Mouse (Mus musculus) liver, embryonic 15.5 days (tissue): ENCODE measurements around the gene Dgkg. TPM values are rescaled to one million over a fixed set of nuclear protein-coding genes. Genes with fewer than 3 reads are reported as not detected.
A peak's percentile ranks its signal among the peaks of the same experiment; 100 is the strongest.

Source experiments
- ATAC-seq: fragments of 200-750 bp; cut with Nextera tagmentation; 2 replicates; pipeline ENCODE4 v1.8.0; 2017; ENCODE audit warnings: moderate number of reproducible peaks, mild to moderate bottlenecking, moderate library complexity; ENCODE audit not compliant: insufficient read depth
- H3K27ac ChIP-seq: fragments of 300-500 bp; sonication (generic); replicated peaks from 2 replicates; pipeline ENCODE4 v1.5.1; 2015; ENCODE audit warnings: mild to moderate bottlenecking, inconsistent platforms
- H3K27me3 ChIP-seq: fragments of 300-500 bp; sonication (generic); 2 replicates; pipeline ENCODE4 v1.6.1; 2015; ENCODE audit warnings: mild to moderate bottlenecking, inconsistent platforms
- H3K36me3 ChIP-seq: fragments of 300-500 bp; sonication (generic); replicated peaks from 2 replicates; pipeline ENCODE4 v1.6.1; 2015; ENCODE audit warnings: moderate library complexity, mild to moderate bottlenecking, inconsistent platforms
- H3K4me1 ChIP-seq: fragments of 300-500 bp; sonication (generic); replicated peaks from 2 replicates; pipeline ENCODE4 v1.6.1; 2015; ENCODE audit warnings: inconsistent platforms
- H3K4me2 ChIP-seq: fragments of 300-500 bp; sonication (generic); 2 replicates; pipeline ENCODE4 v1.6.1; 2015; ENCODE audit warnings: moderate library complexity, mild to moderate bottlenecking, inconsistent platforms
- H3K4me3 ChIP-seq: fragments of 300-500 bp; sonication (generic); replicated peaks from 2 replicates; pipeline ENCODE4 v1.5.1; 2015; ENCODE audit warnings: mild to moderate bottlenecking, inconsistent platforms
- H3K9ac ChIP-seq: fragments of 300-500 bp; sonication (generic); 2 replicates; pipeline ENCODE4 v1.6.1; 2015; ENCODE audit warnings: moderate library complexity, mild to moderate bottlenecking, inconsistent platforms
- H3K9me3 ChIP-seq: fragments of 300-500 bp; sonication (generic); replicated peaks from 2 replicates; pipeline ENCODE4 v1.6.1; 2016; ENCODE audit warnings: inconsistent platforms
- WGBS: fragments of 180-500 bp; shearing (Covaris S2); methylation state at CpG from one replicate; pipeline ENCODE4 v1.1.7; 2015; ENCODE audit warnings: mixed read lengths; ENCODE audit not compliant: insufficient replicate concordance; 5-methylcytosine and 5-hydroxymethylcytosine counted together
- polyA plus RNA-seq: library from polyadenylated mRNA; unstranded; fragments of >200 nt; fragmentation: Nextera tagmentation; extraction: Ambion mirVana; gene quantifications from 2 replicates; pipeline ENCODE4 v1.2.1, GENCODE M21; 2015

Gene Dgkg
- polyA plus RNA-seq, 1 experiment from 2014 or later, result 1.3 TPM

DNA sequence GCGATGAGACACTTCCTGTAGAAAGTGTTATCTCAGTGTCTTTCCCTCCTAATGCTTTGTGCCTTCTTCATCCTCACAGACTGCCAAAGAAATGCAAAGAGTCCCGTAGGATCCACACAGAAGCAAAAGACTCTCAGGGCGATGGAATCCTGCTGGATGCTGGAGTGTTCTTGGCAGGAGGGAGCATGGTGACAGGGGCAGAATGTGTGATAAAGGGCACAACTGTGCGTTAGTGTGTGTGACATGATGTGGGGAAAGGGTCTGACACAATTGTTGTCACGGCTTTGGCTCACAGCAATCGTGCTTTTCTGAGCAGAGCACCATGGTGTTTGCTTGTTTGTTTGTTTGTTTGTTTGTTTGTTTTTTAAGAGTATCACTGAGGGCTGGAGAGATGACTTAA is 208.9 kb downstream of the Dgkg start:
- Histone ChIP-seq H3K4me1 (no peaks in the 10 kb centered on the region), H3K4me3 (no peak overlapping the region), H3K36me3 (no peaks in the 10 kb centered on the region), H3K9me3 (no peaks in the 10 kb centered on the region), H3K27ac (no peak overlapping the region), H3K9ac (no peak overlapping the region), H3K27me3 (no peaks in the 10 kb centered on the region; the same call in 1 of the 2 replicates), H3K4me2 (no peak overlapping the region)
- WGBS, result 59% methylated on average over 6 of the region's 6 CpGs
- no peak for ATAC-seq

DNA sequence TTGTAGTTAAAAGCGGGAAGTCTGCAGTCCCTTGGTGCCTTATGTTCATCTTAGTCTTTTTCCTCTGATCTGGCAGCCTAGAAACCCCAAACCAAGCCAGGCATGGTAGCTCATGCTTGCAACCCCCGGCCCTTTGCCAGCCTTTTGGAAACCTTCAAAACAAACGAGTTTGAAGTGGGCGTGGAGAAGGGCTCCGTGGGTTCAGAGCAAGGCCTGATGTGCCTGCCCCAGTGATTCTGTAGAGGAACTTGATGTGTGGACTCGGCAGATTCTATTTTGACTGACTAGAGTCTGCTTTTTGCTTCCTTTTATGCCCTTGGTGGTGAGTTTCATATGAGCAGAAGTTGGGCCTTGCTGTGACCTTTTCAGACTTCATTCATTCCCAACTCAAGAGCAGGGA is 212.2 kb downstream of the Dgkg start:
- no peak overlapping the region for H3K4me3 ChIP-seq
- peaks cover 11% of the 10 kb centered on the region for H3K4me1 ChIP-seq
- WGBS, result 27% methylated on average over 6 of the region's 6 CpGs

GRCm38 (mm10) chr16:22442202-22442601 is 214.8 kb downstream of the Dgkg start:
- ATAC-seq, result no peak
- peaks cover 29% of the 10 kb centered on the region for H3K4me1 ChIP-seq
- H3K27ac ChIP-seq, result no peak overlapping the region
- H3K9ac ChIP-seq, result no peak overlapping the region
- no peak overlapping the region for H3K4me2 ChIP-seq
- WGBS, result 71% methylated on average over 7 of the region's 7 CpGs
- no peaks in the 10 kb centered on the region for H3K9me3 ChIP-seq
- peaks cover 52% of the 10 kb centered on the region for H3K27me3 ChIP-seq
- H3K4me3 ChIP-seq, result no peak overlapping the region
- no peaks in the 10 kb centered on the region for H3K36me3 ChIP-seq

More for the DNA sequence above, 212.2 kb downstream of the Dgkg start:
- H3K36me3 ChIP-seq, result no peaks in the 10 kb centered on the region
- no peak overlapping the region for H3K4me2 ChIP-seq
- no peak for ATAC-seq
- peaks cover 26% of the 10 kb centered on the region for H3K27me3 ChIP-seq
- H3K9ac ChIP-seq, result no peak overlapping the region
- no peak overlapping the region for H3K27ac ChIP-seq
- no peaks in the 10 kb centered on the region for H3K9me3 ChIP-seq

GRCm38 (mm10) chr16:22441317-22441716 is 215.7 kb downstream of the Dgkg start:
- H3K27me3 ChIP-seq, result peaks cover 59% of the 10 kb centered on the region
- peaks cover 30% of the 10 kb centered on the region for H3K4me1 ChIP-seq
- H3K4me2 ChIP-seq, result no peak overlapping the region
- no peak overlapping the region for H3K4me3 ChIP-seq
- H3K9me3 ChIP-seq, result no peaks in the 10 kb centered on the region
- no peak for ATAC-seq
- no peaks in the 10 kb centered on the region for H3K36me3 ChIP-seq
- H3K27ac ChIP-seq, result no peak overlapping the region
- H3K9ac ChIP-seq, result no peak overlapping the region
- WGBS, result 75% methylated on average over 4 of the region's 4 CpGs

DNA sequence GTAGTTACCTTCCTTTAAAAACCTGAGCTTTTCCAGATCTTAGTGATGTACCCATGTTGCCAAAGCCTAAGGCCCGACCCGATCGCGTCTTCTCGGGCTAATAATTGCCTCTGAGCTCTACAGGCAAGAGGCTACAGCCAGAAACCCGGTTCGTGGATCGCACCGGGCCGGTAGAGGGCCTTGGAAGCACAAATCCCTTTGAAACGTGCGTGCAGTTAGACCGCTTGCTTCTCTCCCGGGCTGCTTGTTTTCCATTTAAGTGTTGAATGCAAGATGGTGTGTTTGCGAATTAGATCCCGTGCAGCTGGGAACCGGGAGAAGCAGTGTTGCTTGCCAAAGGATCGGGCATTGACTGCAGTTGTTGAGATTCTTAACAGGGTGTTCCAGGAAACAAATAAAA is 216.8 kb downstream of the Dgkg start:
- H3K9ac ChIP-seq, result peak overlapping the region; percentile 35; the same call in 1 of the 2 replicates
- no peak for ATAC-seq
- H3K27me3 ChIP-seq, result peaks cover 61% of the 10 kb centered on the region
- peak overlapping the region; percentile 35 for H3K27ac ChIP-seq
- H3K4me3 ChIP-seq, result peak overlapping the region; percentile 71
- no peaks in the 10 kb centered on the region for H3K36me3 ChIP-seq
- peaks cover 32% of the 10 kb centered on the region for H3K4me1 ChIP-seq
- WGBS, result under 1% methylated on average over 18 of the region's 18 CpGs
- peak overlapping the region; percentile 95 for H3K4me2 ChIP-seq
- no peaks in the 10 kb centered on the region for H3K9me3 ChIP-seq

GRCm38 (mm10) chr16:22439499-22440177 is 217.4 kb downstream of the Dgkg start, which contains the start of gene Etv5:
Etv5 (minus strand) TSS chr16:22439719.
- Histone ChIP-seq H3K27me3 (peaks cover 61% of the 10 kb centered on the region), H3K9me3 (no peaks in the 10 kb centered on the region), H3K36me3 (no peaks in the 10 kb centered on the region), H3K27ac (peak within 1 kb of the TSS; percentile 49), H3K4me2 (peak within 1 kb of the TSS; percentile 95), H3K4me1 (peaks cover 32% of the 10 kb centered on the region), H3K9ac (peak within 1 kb of the TSS; percentile 62), H3K4me3 (peak within 1 kb of the TSS; percentile 71)
- peak; percentile 99 for ATAC-seq
- under 1% methylated on average over 62 of the region's 63 CpGs for WGBS

DNA sequence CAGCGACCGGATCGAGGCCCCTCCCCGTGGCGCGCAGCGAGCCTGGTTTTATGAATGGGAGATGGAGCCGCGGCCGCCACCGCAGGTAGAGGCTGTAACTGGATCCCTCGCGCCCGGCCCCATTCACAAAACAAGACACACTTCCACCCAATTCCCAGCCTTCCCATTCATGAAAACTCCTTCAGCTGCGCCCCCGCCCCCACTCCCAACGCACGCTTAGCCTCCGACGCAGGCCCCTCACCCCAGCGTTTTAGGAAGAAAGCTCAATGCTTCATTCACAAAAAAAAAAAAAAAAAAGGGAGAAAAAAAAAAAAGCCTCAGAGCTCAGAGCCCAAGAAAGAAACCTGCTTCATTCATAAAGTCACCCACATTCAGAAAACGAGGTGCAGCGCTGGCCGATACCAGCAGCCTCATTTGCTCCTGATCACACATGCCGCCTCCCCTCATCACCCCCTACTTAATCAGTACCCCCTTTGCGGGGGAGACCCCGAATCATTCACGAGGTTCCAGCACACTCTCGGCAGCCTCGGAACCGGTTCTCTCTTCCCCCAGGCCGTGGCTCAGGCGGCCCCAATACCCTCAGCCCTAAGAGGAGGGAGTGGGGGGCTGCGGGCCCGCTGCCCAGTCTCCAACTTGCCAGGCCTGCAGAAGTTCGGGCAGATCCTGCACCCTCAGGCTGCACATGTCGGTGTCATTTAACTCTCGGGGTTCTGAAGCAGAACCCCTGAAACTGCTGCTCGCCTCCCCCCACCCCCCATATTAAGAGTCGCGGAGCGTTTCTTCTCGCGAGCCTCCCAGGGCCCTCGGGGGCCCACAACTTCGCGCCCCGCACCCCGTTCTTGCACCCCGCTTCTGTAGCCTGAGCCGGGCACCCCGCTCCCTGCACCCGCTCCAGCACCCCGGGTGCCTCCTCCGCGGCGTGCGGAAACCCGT is 218.3 kb downstream of the Dgkg start:
- H3K9me3 ChIP-seq, result no peaks in the 10 kb centered on the region
- under 1% methylated on average over 59 of the region's 59 CpGs for WGBS
- H3K36me3 ChIP-seq, result no peaks in the 10 kb centered on the region
- peak overlapping the region; percentile 49 for H3K27ac ChIP-seq
- peak overlapping the region; percentile 62 for H3K9ac ChIP-seq
- H3K4me1 ChIP-seq, result peaks cover 32% of the 10 kb centered on the region
- H3K27me3 ChIP-seq, result peaks cover 61% of the 10 kb centered on the region
- ATAC-seq, result peak; percentile 13
- peak overlapping the region; percentile 95 for H3K4me2 ChIP-seq
- H3K4me3 ChIP-seq, result peak overlapping the region; percentile 71

DNA sequence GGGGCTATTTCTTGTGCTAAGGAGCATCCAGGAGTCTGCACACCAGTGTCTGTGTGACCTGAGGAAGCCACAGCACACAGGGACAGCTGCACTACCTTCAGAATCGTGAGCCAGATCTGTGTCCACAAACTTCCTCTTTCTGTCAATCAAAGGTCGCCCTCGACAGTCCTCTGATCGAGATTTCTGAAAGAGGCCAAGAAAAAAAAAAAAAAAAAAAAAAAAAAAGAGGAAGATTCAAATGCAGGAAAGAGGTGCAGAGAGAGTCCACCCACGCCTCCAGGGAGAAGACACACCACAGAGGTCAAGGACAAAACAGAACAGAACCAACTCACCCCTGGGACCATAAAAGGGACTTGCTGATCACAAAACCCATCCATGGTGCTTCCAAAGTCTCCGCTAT is 220.9 kb downstream of the Dgkg start:
- Histone ChIP-seq H3K9ac (no peak overlapping the region), H3K9me3 (no peaks in the 10 kb centered on the region), H3K36me3 (no peaks in the 10 kb centered on the region), H3K4me1 (peaks cover 32% of the 10 kb centered on the region), H3K4me2 (no peak overlapping the region), H3K4me3 (no peak overlapping the region), H3K27me3 (peaks cover 48% of the 10 kb centered on the region), H3K27ac (no peak overlapping the region)
- ATAC-seq, result no peak
- 13% methylated on average over 6 of the region's 6 CpGs for WGBS

- H3K9ac ChIP-seq, result no peak overlapping the region
- H3K4me1 ChIP-seq, result peaks cover 20% of the 10 kb centered on the region
- no peak overlapping the region for H3K4me3 ChIP-seq
- H3K27me3 ChIP-seq, result peaks cover 32% of the 10 kb centered on the region
- no peak for ATAC-seq
- H3K27ac ChIP-seq, result no peak overlapping the region
- 74% methylated on average over 5 of the region's 5 CpGs for WGBS
- no peaks in the 10 kb centered on the region for H3K9me3 ChIP-seq
- no peak overlapping the region for H3K4me2 ChIP-seq
- no peaks in the 10 kb centered on the region for H3K36me3 ChIP-seq
Measured at GRCm38 (mm10) chr16:22434530-22434929, 222.5 kb downstream of the Dgkg start.

GRCm38 (mm10) chr16:22433944-22434343 is 223.1 kb downstream of the Dgkg start:
- 40% methylated on average over 12 of the region's 12 CpGs for WGBS
- Histone ChIP-seq H3K4me2 (no peak overlapping the region), H3K27me3 (peaks cover 26% of the 10 kb centered on the region), H3K4me3 (no peak overlapping the region), H3K9me3 (no peaks in the 10 kb centered on the region), H3K9ac (no peak overlapping the region), H3K36me3 (no peaks in the 10 kb centered on the region), H3K27ac (no peak overlapping the region), H3K4me1 (peaks cover 22% of the 10 kb centered on the region)
- ATAC-seq, result no peak

DNA sequence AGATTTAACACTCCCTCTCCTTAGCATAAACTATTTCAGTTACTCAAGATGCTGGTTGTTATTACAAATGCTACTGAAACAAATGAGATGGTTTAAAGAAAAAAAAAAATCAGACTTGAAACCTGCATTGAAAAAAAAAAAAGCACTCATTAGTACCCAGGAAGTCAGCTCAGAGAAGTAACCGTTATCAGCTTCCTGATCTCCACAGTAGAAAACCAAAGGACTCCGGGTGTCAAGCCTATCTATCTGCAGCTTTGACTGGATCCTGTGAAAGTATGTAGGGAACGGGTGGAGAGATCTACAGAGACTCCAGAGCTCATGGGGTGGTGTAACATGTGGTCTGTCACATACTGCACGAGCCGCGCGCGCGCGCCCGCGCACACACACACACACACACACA is 225.2 kb downstream of the Dgkg start:
- WGBS, result 37% methylated on average over 12 of the region's 12 CpGs
- no peaks in the 10 kb centered on the region for H3K36me3 ChIP-seq
- peaks cover 5% of the 10 kb centered on the region; the same call in 1 of the 2 replicates for H3K27me3 ChIP-seq
- no peak overlapping the region for H3K9ac ChIP-seq
- H3K4me3 ChIP-seq, result no peak overlapping the region
- H3K4me1 ChIP-seq, result peaks cover 18% of the 10 kb centered on the region
- no peaks in the 10 kb centered on the region for H3K9me3 ChIP-seq
- no peak for ATAC-seq
- no peak overlapping the region for H3K27ac ChIP-seq
- no peak overlapping the region; the same call in 1 of the 2 replicates for H3K4me2 ChIP-seq
